8 mouse cellular contexts compared by ENCODE assay signal in the genomic region with DNA sequence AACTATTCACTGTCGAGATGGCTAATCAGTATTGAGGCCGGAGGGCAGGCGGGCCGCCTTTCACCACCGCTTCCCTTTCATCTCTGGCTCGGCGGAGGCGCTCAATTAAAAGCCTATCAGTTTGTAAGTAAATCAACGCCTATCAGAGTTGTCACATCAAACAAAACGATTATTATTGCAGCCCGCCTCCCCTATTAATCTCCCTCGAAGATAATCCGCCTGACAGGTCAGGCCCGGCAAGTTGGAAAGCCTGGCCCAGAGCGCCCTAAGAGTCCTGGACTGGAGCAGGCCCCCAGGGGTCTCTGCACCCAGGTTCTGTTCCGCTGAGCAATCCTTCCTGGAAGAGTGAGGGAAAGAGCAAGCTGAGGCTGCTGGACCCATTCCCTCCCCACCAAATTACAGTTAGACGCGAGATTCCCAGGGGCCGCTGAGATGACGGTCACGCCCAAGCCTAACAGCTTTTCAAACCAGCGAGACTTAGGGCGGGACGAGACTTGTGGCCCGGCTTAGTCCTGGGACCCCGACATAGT. TPM values are rescaled to one million over a fixed set of nuclear protein-coding genes. Genes with fewer than 3 reads are reported as not detected.
DNase-seq lines count a peak whose midpoint lies in the region; ATAC-seq lines count a peak whose summit lies in the region.

No protein-coding gene starts in this region.

- H3K4me1 ChIP-seq in embryonic facial prominence, embryonic 12.5 days = peaks cover 29% of the 10 kb centered on the region
- peaks cover 13% of the 10 kb centered on the region for H3K4me1 ChIP-seq in limb, embryonic 11.5 days (ENCODE audit: control insufficient read depth, insufficient read depth, low read length)
- H3K4me1 ChIP-seq in midbrain, embryonic 14.5 days (ENCODE audit: control insufficient read depth, insufficient read depth, low read length) = peaks cover 36% of the 10 kb centered on the region

- H3K27ac ChIP-seq in embryonic facial prominence, embryonic 12.5 days = no peak overlapping the region
- H3K27ac ChIP-seq in limb, embryonic 11.5 days (replicated peaks; ENCODE audit: low read depth, low read length) = no peak overlapping the region
- H3K27ac ChIP-seq in midbrain, embryonic 14.5 days (replicated peaks; ENCODE audit: low read depth, low read length) = no peak overlapping the region

- H3K4me2 ChIP-seq in embryonic facial prominence, embryonic 12.5 days (replicated peaks) = peak overlapping the region; percentile 75
- H3K4me2 ChIP-seq in limb, embryonic 11.5 days (ENCODE audit: low read depth, severe bottlenecking) = peak overlapping the region; percentile 80
- peak overlapping the region; percentile 88 for H3K4me2 ChIP-seq in midbrain, embryonic 14.5 days (ENCODE audit: low read length)

- peak; percentile 82 for DNase-seq in NIH3T3 (ENCODE audit: low read depth)
- DNase-seq in heart, postnatal 10 days = peak; percentile 15 to 16
- DNase-seq in limb, embryonic 11.5 days (ENCODE audit: low spot score) = peak; percentile 77
- DNase-seq in midbrain, embryonic 14.5 days = peak; percentile 77
- peak; percentile 70 for DNase-seq in yolk sac, embryonic 10.5 days (ENCODE audit: low spot score)
- no peak for DNase-seq in thymus, postnatal 25 days
- DNase-seq in left cerebral cortex, adult 11 months (ENCODE audit: low spot score) = no peak

- H3K9me3 ChIP-seq in embryonic facial prominence, embryonic 12.5 days = no peaks in the 10 kb centered on the region
- no peaks in the 10 kb centered on the region for H3K9me3 ChIP-seq in limb, embryonic 11.5 days (ENCODE audit: control insufficient read depth, low read length)
- no peaks in the 10 kb centered on the region for H3K9me3 ChIP-seq in midbrain, embryonic 14.5 days (ENCODE audit: control insufficient read depth, low read length)

- ATAC-seq in embryonic facial prominence, embryonic 12.5 days (ENCODE audit: insufficient number of reproducible peaks, insufficient read depth, low FRiP score, low TSS enrichment) = no peak
- no peak for ATAC-seq in limb, embryonic 11.5 days (ENCODE audit: insufficient number of reproducible peaks, low FRiP score, low TSS enrichment, low read depth)
- no peak for ATAC-seq in midbrain, embryonic 14.5 days (ENCODE audit: low FRiP score, low TSS enrichment)

- H3K9ac ChIP-seq in embryonic facial prominence, embryonic 12.5 days = peak overlapping the region; percentile 37
- peak overlapping the region; percentile 32 for H3K9ac ChIP-seq in limb, embryonic 11.5 days (ENCODE audit: low read length)
- 0 out of 2 replicates have a peak overlapping the region, but pooled peaks have one; percentile 20 for H3K9ac ChIP-seq in midbrain, embryonic 14.5 days (replicated peaks; ENCODE audit: low read length)

- no peaks in the 10 kb centered on the region for H3K36me3 ChIP-seq in embryonic facial prominence, embryonic 12.5 days
- no peaks in the 10 kb centered on the region for H3K36me3 ChIP-seq in limb, embryonic 11.5 days (ENCODE audit: control insufficient read depth, insufficient read depth, low read length)
- H3K36me3 ChIP-seq in midbrain, embryonic 14.5 days (ENCODE audit: control insufficient read depth, insufficient read depth, low read length) = no peaks in the 10 kb centered on the region

- H3K27me3 ChIP-seq in embryonic facial prominence, embryonic 12.5 days = peaks cover 31% of the 10 kb centered on the region
- H3K27me3 ChIP-seq in limb, embryonic 11.5 days (ENCODE audit: control insufficient read depth, insufficient read depth, low read length) = peaks cover 17% of the 10 kb centered on the region
- H3K27me3 ChIP-seq in midbrain, embryonic 14.5 days (ENCODE audit: control insufficient read depth, insufficient read depth, low read length) = peaks cover 38% of the 10 kb centered on the region

- 3% methylated on average over 26 of the region's 26 CpGs for WGBS in embryonic facial prominence, embryonic 12.5 days
- WGBS in limb, embryonic 11.5 days = under 1% methylated on average over 26 of the region's 26 CpGs
- WGBS in midbrain, embryonic 14.5 days = under 1% methylated on average over 26 of the region's 26 CpGs

- peak overlapping the region; percentile 84 for H3K4me3 ChIP-seq in embryonic facial prominence, embryonic 12.5 days
- peak overlapping the region; percentile 87 for H3K4me3 ChIP-seq in limb, embryonic 11.5 days (ENCODE audit: low read depth, low read length)
- H3K4me3 ChIP-seq in midbrain, embryonic 14.5 days (replicated peaks; ENCODE audit: low read depth, low read length) = peak overlapping the region; percentile 77

- intact Hi-C loops in heart, postnatal 10 days (cut with DNase I) = no loop called here

RNA-seq across cellular contexts. Expression of a gene that starts 1.9 kb away (rescaled TPM):
- polyA plus RNA-seq in embryonic facial prominence, embryonic 12.5 days (2016; fragmentation: Nextera tagmentation; extraction: Ambion mirVana) = 35.5 and 40.3 TPM in 2 replicates
- total RNA-seq in heart, postnatal 10 days (2021) = 1 to 10 TPM; 2.4 to 3.3 TPM
- polyA plus RNA-seq in limb, embryonic 11.5 days (2014; fragmentation: Nextera tagmentation; extraction: Ambion mirVana) = 12.8 and 16.1 TPM in 2 replicates
- polyA plus RNA-seq in midbrain, embryonic 14.5 days (2014; fragmentation: Nextera tagmentation; extraction: Ambion mirVana) = 4.4 and 5.0 TPM in 2 replicates

RNA-seq across cellular contexts. Expression of a gene that starts 28.2 kb away (rescaled TPM):
- polyA plus RNA-seq in embryonic facial prominence, embryonic 12.5 days (2016; fragmentation: Nextera tagmentation; extraction: Ambion mirVana) = 0.28 and 0.69 TPM in 2 replicates
- 1 to 10 TPM; 1.1 to 2.1 TPM for total RNA-seq in heart, postnatal 10 days (2021)
- polyA plus RNA-seq in limb, embryonic 11.5 days (2014; fragmentation: Nextera tagmentation; extraction: Ambion mirVana) = 0.20 and 0.52 TPM in 2 replicates
- 0.42 TPM in 1 of 2 replicates, not detected in the other for polyA plus RNA-seq in midbrain, embryonic 14.5 days (2014; fragmentation: Nextera tagmentation; extraction: Ambion mirVana)

Comparison
In these comparisons a context has a peak if more than half of its experiments do, and no peak if none do; other contexts are left out.
1. DNase-seq: peak in NIH3T3 (single experiment), heart, postnatal 10 days (2 of 2), limb, embryonic 11.5 days (single experiment), midbrain, embryonic 14.5 days (single experiment) and yolk sac, embryonic 10.5 days (single experiment); none in thymus, postnatal 25 days (single experiment) and left cerebral cortex, adult 11 months (single experiment).
2. Peak in every context shown above with its lines, with median percentiles within 50 percentile points of each other: H3K4me2 ChIP-seq, H3K4me3 ChIP-seq and H3K9ac ChIP-seq.